Mouse (Mus musculus) thymus, adult 2 months (tissue): ENCODE data around the gene Ntm. TPM values are rescaled to one million over a fixed set of nuclear protein-coding genes. Genes with fewer than 3 reads are reported as not detected.

Experiments used
- DNase-seq: peaks from one replicate; pipeline ENCODE4 v3.0.0; 2021
- H3K27ac ChIP-seq: fragments of 200-500 bp; 2 replicates; pipeline ENCODE4 v1.5.1; 2012; ENCODE audit warnings: low read length, control low read depth; ENCODE audit not compliant: control insufficient read depth, insufficient read depth
- H3K27me3 ChIP-seq: fragments of 200-500 bp; 2 replicates; pipeline ENCODE4 v1.6.1; 2012; ENCODE audit warnings: mild to moderate bottlenecking, low read length, moderate library complexity, mixed read lengths; ENCODE audit not compliant: control insufficient read depth, insufficient read depth
- H3K36me3 ChIP-seq: fragments of 200-500 bp; 2 replicates; pipeline ENCODE4 v1.6.1; 2012; ENCODE audit warnings: mild to moderate bottlenecking, low read length, moderate library complexity; ENCODE audit not compliant: control insufficient read depth, insufficient read depth
- H3K4me1 ChIP-seq: fragments of 200-500 bp; replicated peaks from 2 replicates; pipeline ENCODE4 v1.6.1; 2012; ENCODE audit warnings: low read length; ENCODE audit not compliant: control insufficient read depth, insufficient read depth
- H3K4me3 ChIP-seq: fragments of 200-500 bp; 2 replicates; pipeline ENCODE4 v1.5.1; 2012; ENCODE audit warnings: mild to moderate bottlenecking, low read length, control low read depth, moderate library complexity; ENCODE audit not compliant: control insufficient read depth, insufficient read depth
- CTCF ChIP-seq: fragments of 200-500 bp; IDR thresholded peaks from 2 replicates; pipeline ENCODE4 v1.5.1; 2012; ENCODE audit warnings: mild to moderate bottlenecking, control low read depth, low read length, moderate library complexity, borderline replicate concordance; ENCODE audit not compliant: control insufficient read depth, poor library complexity, insufficient read depth; ENCODE audit errors: extremely low read depth
- POLR2A ChIP-seq: fragments of 200-500 bp; IDR thresholded peaks from 2 replicates; pipeline ENCODE4 v1.6.1; 2012; ENCODE audit warnings: mild to moderate bottlenecking, low read length, control low read depth, moderate library complexity; ENCODE audit not compliant: control insufficient read depth, poor library complexity, insufficient read depth; ENCODE audit errors: extremely low read depth
- WGBS: fragments of 180-500 bp; shearing (Covaris S2); methylation state at CpG from one replicate; pipeline ENCODE4 v1.1.7; 2018; 5-methylcytosine and 5-hydroxymethylcytosine counted together
- polyA plus RNA-seq: library from polyadenylated mRNA; depleted of rRNA; stranded (reverse); fragments of >200 nt; gene quantifications from 2 replicates; pipeline ENCODE4 v1.2.3, GENCODE M21; 2012

Gene Ntm
- polyA plus RNA-seq, 1 experiment: 0.19 TPM

DNA sequence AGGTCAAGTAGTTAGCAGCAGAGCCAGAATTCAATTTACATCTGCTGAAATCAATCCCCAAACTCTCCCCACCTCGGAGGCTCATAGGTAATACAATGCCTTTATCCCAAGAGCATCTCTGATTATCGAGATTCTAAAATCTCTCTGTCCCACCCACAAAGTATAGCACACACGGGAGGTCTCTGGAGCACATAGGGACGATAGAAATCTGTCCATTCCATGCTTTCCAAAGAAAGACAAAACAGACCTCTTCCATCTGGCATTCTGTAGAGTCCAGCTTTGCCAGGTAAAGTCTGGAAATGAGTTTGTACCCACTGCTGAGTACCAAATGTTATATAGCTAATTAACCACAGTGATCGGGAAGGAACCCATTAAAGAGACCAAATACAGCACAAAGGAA, 388.4 kb downstream of the Ntm start:
- no peaks in the 10 kb centered on the region for H3K27me3 ChIP-seq
- H3K4me1 ChIP-seq: no peaks in the 10 kb centered on the region
- no peaks in the 10 kb centered on the region for H3K36me3 ChIP-seq
- no peak for DNase-seq
- H3K27ac ChIP-seq: no peak overlapping the region
- 84% methylated on average over 5 of the region's 5 CpGs for WGBS
- TF ChIP-seq POLR2A (no peak), CTCF (no peak)
- H3K4me3 ChIP-seq: no peak overlapping the region

DNA sequence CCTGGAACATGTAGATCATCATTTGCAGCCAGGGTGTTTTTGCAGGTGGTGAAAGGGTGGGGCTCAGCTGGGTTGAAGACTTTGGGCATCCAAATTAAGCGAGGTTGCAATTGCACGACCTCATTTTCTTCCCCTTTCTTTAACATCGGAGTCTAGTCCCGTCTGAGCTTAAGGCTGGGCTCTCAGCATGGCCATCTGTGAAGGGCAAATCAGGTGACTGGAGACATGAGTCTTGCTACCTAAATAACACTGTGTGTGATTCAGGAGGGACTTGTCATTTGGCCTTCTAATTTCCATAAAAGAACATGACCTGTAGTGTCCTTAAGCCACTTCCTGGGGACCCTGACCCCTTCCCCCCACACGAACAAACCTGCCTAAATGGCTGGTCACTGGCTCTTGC, 394.4 kb downstream of the Ntm start:
- no peak overlapping the region for H3K27ac ChIP-seq
- no peak for DNase-seq
- WGBS: 47% methylated on average over 5 of the region's 5 CpGs
- TF ChIP-seq CTCF (no peak), POLR2A (no peak)
- no peaks in the 10 kb centered on the region for H3K36me3 ChIP-seq
- no peak overlapping the region for H3K4me3 ChIP-seq
- no peaks in the 10 kb centered on the region for H3K27me3 ChIP-seq
- H3K4me1 ChIP-seq: no peaks in the 10 kb centered on the region

DNA sequence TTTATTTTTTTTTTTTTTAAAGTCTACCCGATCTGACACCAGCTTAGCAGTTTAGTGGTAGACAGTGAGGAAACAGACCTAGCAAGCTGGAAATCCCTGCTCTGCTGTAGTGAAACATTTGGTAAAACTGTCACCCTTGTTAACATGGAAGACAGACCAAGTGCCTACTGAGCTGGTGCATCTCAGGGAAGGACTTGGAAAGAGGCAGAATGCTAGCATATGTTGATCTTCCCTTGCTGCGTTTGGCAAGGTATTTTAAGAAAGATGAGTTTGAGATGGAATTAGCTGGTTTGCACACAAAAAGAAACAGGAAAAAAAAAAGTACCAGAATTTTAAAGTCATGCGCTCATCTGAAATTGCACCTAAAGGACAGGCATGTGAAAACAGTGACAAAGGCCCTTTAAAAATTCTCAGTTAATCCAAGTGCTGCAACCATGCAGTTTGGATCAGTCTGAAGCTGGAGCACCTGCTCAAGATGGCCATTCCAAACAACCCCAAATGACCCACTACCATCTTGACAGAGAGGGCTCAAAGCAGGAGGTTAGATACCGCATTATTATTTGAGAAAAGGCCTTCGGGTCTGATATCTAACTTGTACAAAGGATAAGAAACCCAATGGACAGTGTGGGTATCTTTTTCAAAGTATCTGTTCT, 400.4 kb downstream of the Ntm start:
- Histone ChIP-seq H3K4me1 (no peaks in the 10 kb centered on the region), H3K27ac (no peak overlapping the region), H3K36me3 (no peaks in the 10 kb centered on the region), H3K27me3 (no peaks in the 10 kb centered on the region), H3K4me3 (no peak overlapping the region)
- TF ChIP-seq POLR2A (no peak), CTCF (no peak)
- no peak for DNase-seq
- 92% methylated on average over 5 of the region's 5 CpGs for WGBS

DNA sequence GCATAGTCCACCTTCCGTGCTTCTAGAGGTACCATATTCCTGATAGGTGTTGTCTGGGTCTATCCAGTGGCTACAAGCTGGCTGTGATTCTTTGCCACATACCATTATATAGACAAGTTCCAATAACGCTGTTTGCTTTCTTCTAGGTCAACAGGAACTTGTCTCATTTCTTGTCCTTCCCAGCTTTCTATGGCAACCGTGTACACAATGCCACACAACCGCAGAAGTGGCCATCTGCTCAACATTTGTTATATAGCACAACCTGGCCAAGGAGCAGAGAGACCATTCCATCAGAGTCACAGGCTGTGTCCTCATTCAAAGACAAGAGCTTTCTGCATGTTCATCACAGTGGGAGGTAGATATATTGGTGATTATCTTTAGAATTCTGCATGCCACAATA, 404.0 kb downstream of the Ntm start:
- 85% methylated on average over 4 of the region's 4 CpGs for WGBS
- H3K27me3 ChIP-seq: no peaks in the 10 kb centered on the region
- no peaks in the 10 kb centered on the region for H3K4me1 ChIP-seq
- TF ChIP-seq POLR2A (no peak), CTCF (no peak)
- H3K27ac ChIP-seq: no peak overlapping the region
- H3K4me3 ChIP-seq: no peak overlapping the region
- DNase-seq: no peak
- H3K36me3 ChIP-seq: no peaks in the 10 kb centered on the region

DNA sequence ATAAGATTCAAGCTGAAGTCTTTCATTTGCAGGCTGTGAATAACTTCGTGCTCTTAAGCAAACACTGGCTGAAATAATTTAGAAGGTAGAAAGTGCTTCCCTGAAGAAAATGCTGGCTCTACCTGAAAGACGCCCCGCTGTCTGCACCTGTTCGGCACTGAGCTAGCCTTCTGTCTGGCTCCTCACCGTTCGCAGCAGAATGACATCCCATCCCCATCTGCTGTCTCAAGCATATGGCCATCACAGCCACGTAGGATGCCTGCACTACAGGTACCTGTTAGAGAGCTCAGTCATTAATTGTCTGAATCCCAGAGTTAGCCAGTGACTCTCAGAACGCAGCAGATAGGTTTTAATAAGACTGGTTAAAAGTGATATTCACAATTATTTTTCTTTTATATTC, 412.4 kb downstream of the Ntm start:
- Histone ChIP-seq H3K4me3 (no peak overlapping the region), H3K27ac (no peak overlapping the region), H3K27me3 (no peaks in the 10 kb centered on the region), H3K36me3 (no peaks in the 10 kb centered on the region), H3K4me1 (no peaks in the 10 kb centered on the region)
- no peak for DNase-seq
- TF ChIP-seq CTCF (no peak), POLR2A (no peak)
- 87% methylated on average over 8 of the region's 8 CpGs for WGBS

DNA sequence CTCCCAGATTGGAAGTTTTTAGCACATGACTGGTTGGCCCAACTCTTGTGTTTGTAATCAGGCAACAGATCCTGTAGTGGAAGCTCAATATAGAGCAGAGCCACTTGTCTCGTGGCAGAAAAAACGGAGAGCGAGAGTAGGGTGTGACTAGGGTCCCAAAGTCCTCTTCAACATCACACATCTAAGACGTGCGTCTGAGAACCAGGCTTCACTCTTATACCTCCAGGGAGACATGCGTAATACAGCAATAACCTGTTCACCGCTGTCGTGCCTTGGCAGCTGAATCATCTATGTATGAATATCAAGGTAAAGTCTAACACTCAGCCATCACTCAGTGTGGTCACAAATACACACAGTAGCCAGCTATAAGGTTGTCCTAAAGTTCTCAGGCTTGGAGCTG, 412.8 kb downstream of the Ntm start:
- no peaks in the 10 kb centered on the region for H3K27me3 ChIP-seq
- no peak for DNase-seq
- no peak overlapping the region for H3K27ac ChIP-seq
- 90% methylated on average over 8 of the region's 8 CpGs for WGBS
- no peak for TF ChIP-seq CTCF
- H3K36me3 ChIP-seq: no peaks in the 10 kb centered on the region
- no peak overlapping the region for H3K4me3 ChIP-seq
- H3K4me1 ChIP-seq: no peaks in the 10 kb centered on the region

DNA sequence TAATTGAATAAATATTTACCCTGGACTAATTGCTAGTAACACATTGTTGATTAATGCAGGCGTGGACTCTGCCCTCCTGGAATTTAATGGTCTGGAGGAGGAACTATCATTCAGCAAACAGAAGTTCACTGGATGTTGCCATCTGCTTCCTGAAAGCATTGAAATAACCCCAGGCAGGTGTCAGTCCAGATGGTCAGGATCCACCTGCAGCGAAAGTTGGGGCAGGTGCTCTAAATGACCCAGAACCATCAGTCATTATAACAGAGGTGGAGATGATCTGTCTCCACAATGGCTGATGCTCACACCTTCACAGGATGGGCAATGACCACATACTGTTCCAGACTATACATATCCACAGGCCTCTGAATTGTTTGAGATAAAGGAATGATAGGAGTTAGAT, 426.5 kb downstream of the Ntm start:
- WGBS: 85% methylated on average over 2 of the region's 2 CpGs
- no peak overlapping the region for H3K27ac ChIP-seq
- DNase-seq: no peak
- no peaks in the 10 kb centered on the region for H3K27me3 ChIP-seq
- no peaks in the 10 kb centered on the region for H3K36me3 ChIP-seq
- H3K4me1 ChIP-seq: no peaks in the 10 kb centered on the region
- TF ChIP-seq CTCF (no peak), POLR2A (no peak)
- H3K4me3 ChIP-seq: no peak overlapping the region
